Mouse (Mus musculus) kidney, embryonic 15.5 days (tissue): ENCODE measurements around the gene Gna12. TPM values are rescaled to one million over a fixed set of nuclear protein-coding genes. Genes with fewer than 3 reads are reported as not detected.

Experiments
- ATAC-seq: fragments of 200-750 bp; cut with Nextera tagmentation; replicated peaks from 2 replicates; pipeline ENCODE4 v1.8.0; 2017; ENCODE audit warnings: moderate TSS enrichment; ENCODE audit not compliant: low FRiP score
- H3K27ac ChIP-seq: fragments of 300-500 bp; sonication (generic); 2 replicates; pipeline ENCODE4 v1.5.1; 2015; ENCODE audit warnings: mild to moderate bottlenecking, inconsistent platforms
- H3K27me3 ChIP-seq: fragments of 300-500 bp; sonication (generic); 2 replicates; pipeline ENCODE4 v1.6.1; 2015; ENCODE audit warnings: inconsistent platforms
- H3K36me3 ChIP-seq: fragments of 300-500 bp; sonication (generic); 2 replicates; pipeline ENCODE4 v1.6.1; 2015; ENCODE audit warnings: inconsistent platforms
- H3K4me1 ChIP-seq: fragments of 300-500 bp; sonication (generic); 2 replicates; pipeline ENCODE4 v1.6.1; 2015; ENCODE audit warnings: inconsistent platforms
- H3K4me2 ChIP-seq: fragments of 300-500 bp; sonication (generic); 2 replicates; pipeline ENCODE4 v1.6.1; 2015; ENCODE audit warnings: moderate library complexity, mild to moderate bottlenecking, inconsistent platforms
- H3K4me3 ChIP-seq: fragments of 300-500 bp; sonication (generic); replicated peaks from 2 replicates; pipeline ENCODE4 v1.5.1; 2015; ENCODE audit warnings: mild to moderate bottlenecking, inconsistent platforms
- H3K9ac ChIP-seq: fragments of 300-500 bp; sonication (generic); 2 replicates; pipeline ENCODE4 v1.6.1; 2015; ENCODE audit warnings: mild to moderate bottlenecking, inconsistent platforms
- H3K9me3 ChIP-seq: fragments of 300-500 bp; sonication (generic); replicated peaks from 2 replicates; pipeline ENCODE4 v1.6.1; 2016; ENCODE audit warnings: inconsistent platforms
- WGBS: fragments of 180-500 bp; shearing (Covaris S2); methylation state at CpG from one replicate; pipeline ENCODE4 v1.1.7; 2015; ENCODE audit warnings: mixed read lengths; 5-methylcytosine and 5-hydroxymethylcytosine counted together
- polyA plus RNA-seq: library from polyadenylated mRNA; unstranded; fragments of >200 nt; fragmentation: Nextera tagmentation; extraction: Ambion mirVana; gene quantifications from 2 replicates; pipeline ENCODE4 v1.2.1, GENCODE M21; 2015

Gene Gna12
- polyA plus RNA-seq, 1 experiment from 2014 or later: 16.1 TPM

- H3K27ac ChIP-seq: no peak overlapping the region
- no peak for ATAC-seq
- H3K4me3 ChIP-seq: no peak overlapping the region
- no peaks in the 10 kb centered on the region for H3K9me3 ChIP-seq
- 98% methylated on average over 1 of the region's 1 CpGs for whole genome bisulfite sequencing
- H3K27me3 ChIP-seq: no peaks in the 10 kb centered on the region
- peaks cover 45% of the 10 kb centered on the region for H3K4me1 ChIP-seq
- H3K9ac ChIP-seq: no peak overlapping the region
- no peak overlapping the region for H3K4me2 ChIP-seq
- no peaks in the 10 kb centered on the region; the same call in 1 of the 2 replicates for H3K36me3 ChIP-seq
Measured at GRCm38 (mm10) chr5:140826118-140826517, 4.1 kb downstream of the Gna12 start.

DNA sequence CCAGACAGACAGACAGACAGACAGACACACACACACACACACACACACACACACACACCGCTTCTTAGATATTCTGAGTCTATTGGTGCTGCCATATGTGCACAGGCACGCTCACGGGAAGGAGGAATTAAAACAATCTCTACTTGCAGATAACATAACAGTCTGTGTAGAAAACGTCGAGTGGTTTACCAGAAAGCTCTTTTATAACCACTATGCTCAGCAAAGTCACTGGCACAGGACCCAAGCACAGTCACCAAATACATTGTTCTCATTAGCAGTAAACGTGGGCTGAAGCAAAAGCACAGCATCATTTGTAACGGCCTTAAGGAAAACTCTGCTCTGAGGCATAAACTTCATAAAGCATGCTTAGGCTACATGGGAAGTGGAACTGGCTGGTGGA, 6.1 kb downstream of the Gna12 start:
- Histone ChIP-seq H3K4me2 (no peak overlapping the region), H3K9ac (no peak overlapping the region), H3K27ac (no peak overlapping the region), H3K36me3 (no peaks in the 10 kb centered on the region; the same call in 1 of the 2 replicates), H3K27me3 (no peaks in the 10 kb centered on the region), H3K9me3 (no peaks in the 10 kb centered on the region), H3K4me1 (peaks cover 52% of the 10 kb centered on the region), H3K4me3 (no peak overlapping the region)
- ATAC-seq: no peak
- WGBS: 86% methylated on average over 7 of the region's 7 CpGs

DNA sequence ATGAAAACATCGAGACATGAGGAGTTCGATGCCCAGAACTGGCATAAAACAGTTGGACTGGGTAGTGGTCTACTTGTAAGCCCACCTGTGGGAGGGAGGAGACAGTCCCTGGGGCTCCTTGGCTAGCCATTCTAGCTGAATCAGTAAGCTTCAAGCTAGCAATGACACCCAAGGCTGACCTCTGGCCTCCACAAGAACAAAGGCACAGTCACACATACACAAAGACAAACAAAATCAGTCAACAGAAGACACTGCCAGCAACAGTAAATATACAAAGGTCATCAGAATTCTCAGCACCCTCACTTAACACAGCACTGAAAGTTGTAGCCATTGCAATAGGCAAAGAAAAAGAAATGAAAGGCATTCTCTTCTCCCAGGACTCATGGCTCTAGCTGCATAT, 6.8 kb downstream of the Gna12 start:
- no peak overlapping the region for H3K4me3 ChIP-seq
- H3K9me3 ChIP-seq: no peaks in the 10 kb centered on the region
- WGBS: 91% methylated on average over 2 of the region's 2 CpGs
- ATAC-seq: no peak
- H3K27ac ChIP-seq: no peak overlapping the region
- no peaks in the 10 kb centered on the region; the same call in 1 of the 2 replicates for H3K36me3 ChIP-seq
- no peak overlapping the region for H3K4me2 ChIP-seq
- H3K27me3 ChIP-seq: no peaks in the 10 kb centered on the region
- H3K4me1 ChIP-seq: peaks cover 52% of the 10 kb centered on the region
- H3K9ac ChIP-seq: no peak overlapping the region

- H3K4me2 ChIP-seq: no peak overlapping the region
- no peak overlapping the region for H3K4me3 ChIP-seq
- H3K27me3 ChIP-seq: no peaks in the 10 kb centered on the region
- no peak for ATAC-seq
- no peaks in the 10 kb centered on the region for H3K9me3 ChIP-seq
- 88% methylated on average over 4 of the region's 4 CpGs for WGBS
- no peak overlapping the region for H3K27ac ChIP-seq
- no peak overlapping the region for H3K9ac ChIP-seq
- peaks cover 3% of the 10 kb centered on the region for H3K36me3 ChIP-seq
- H3K4me1 ChIP-seq: peaks cover 41% of the 10 kb centered on the region
Measured at GRCm38 (mm10) chr5:140821951-140822350, 8.3 kb downstream of the Gna12 start.

- Histone ChIP-seq H3K36me3 (peaks cover 3% of the 10 kb centered on the region), H3K4me2 (no peak overlapping the region), H3K9me3 (no peaks in the 10 kb centered on the region), H3K9ac (no peak overlapping the region), H3K4me3 (no peak overlapping the region), H3K4me1 (peaks cover 52% of the 10 kb centered on the region), H3K27ac (no peak overlapping the region), H3K27me3 (no peaks in the 10 kb centered on the region)
- no peak for ATAC-seq
- 62% methylated on average over 4 of the region's 4 CpGs for WGBS
Measured at GRCm38 (mm10) chr5:140820539-140820938, 9.7 kb downstream of the Gna12 start.

DNA sequence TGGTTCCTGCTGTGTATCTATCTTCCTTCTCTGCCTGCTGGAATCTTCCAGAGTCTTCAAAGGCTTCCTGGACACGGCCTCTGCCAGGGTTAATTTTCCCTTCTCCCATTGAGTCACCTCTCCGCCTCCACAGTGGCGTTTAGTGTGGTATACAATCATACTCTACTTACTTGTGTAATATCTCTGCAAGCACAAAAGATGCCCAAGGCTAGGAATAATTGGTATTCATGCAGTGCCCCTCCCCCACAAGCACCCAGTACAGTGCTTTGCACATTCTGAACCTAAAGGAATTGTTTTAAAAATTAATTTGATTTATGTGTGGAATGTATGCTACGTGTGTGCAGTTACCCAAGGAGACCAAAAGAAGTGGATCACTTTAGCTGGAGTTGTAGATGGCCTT, 10.6 kb downstream of the Gna12 start:
- Histone ChIP-seq H3K9ac (no peak overlapping the region), H3K4me1 (peaks cover 61% of the 10 kb centered on the region), H3K9me3 (no peaks in the 10 kb centered on the region), H3K27ac (no peak overlapping the region), H3K36me3 (peaks cover 3% of the 10 kb centered on the region), H3K27me3 (no peaks in the 10 kb centered on the region), H3K4me3 (no peak overlapping the region), H3K4me2 (no peak overlapping the region)
- 63% methylated on average over 4 of the region's 4 CpGs for WGBS
- ATAC-seq: no peak

DNA sequence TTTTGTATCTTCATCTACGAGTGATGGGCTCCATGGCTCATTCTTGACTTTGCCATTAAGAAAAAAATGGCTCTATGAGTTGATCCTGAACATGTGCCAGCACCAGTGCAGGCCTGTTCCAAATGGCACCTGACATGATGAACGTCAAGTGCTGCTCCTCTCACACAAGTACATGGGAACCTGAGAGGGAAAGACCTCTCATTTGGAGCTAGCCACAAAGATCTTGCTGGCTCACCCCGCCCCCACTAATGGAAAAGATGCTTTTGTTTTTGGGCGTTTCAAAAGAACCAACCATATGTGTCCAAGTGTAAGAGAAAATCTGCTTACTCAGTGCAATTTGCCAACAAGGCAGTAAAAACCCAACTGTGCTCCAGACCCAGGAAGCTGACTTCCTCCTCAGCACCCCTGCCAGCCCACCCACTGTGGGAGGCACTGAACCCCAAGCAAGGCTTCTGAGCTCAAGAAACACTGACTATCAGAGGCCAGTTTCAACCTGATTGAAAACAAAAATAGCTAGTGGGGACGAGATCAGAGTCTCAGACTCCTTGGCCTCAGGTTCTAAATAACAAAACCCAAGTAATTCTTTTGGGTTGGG, 11.7 kb downstream of the Gna12 start:
- no peak overlapping the region for H3K4me3 ChIP-seq
- no peak overlapping the region for H3K4me2 ChIP-seq
- H3K27ac ChIP-seq: no peak overlapping the region
- WGBS: 73% methylated on average over 5 of the region's 5 CpGs
- no peaks in the 10 kb centered on the region for H3K27me3 ChIP-seq
- peaks cover 3% of the 10 kb centered on the region; the same call in 1 of the 2 replicates for H3K36me3 ChIP-seq
- ATAC-seq: no peak
- peaks cover 71% of the 10 kb centered on the region for H3K4me1 ChIP-seq
- H3K9me3 ChIP-seq: no peaks in the 10 kb centered on the region
- H3K9ac ChIP-seq: no peak overlapping the region

DNA sequence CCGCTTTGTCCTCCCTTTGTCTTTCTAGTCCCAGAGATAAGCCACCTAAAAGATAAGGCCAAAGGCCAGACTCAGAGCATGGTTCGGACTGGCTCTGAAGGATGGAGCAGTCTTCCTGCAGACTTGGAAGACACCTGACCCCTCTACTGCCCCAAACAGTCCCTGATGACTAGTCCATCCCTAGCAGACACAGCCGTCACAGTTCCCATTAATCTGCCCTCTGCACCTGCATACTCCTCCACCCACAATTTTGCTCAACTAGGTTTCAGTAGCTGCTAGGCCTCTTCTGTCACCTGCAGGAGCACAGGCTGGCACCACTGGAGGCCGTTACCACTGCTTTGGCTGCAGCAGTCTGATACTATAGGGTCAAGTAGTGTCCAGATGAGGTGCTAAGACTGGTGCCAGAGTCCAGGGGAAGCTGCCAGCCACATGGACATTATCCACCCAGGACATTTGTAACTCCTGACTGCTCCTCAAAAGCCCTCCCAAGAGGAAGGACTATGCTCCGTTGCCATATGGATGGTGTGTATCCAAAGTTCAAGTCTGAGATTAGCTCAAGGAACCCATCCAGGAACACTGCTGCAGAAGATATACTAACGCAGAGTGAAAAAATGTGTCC, 13.2 kb downstream of the Gna12 start:
- Histone ChIP-seq H3K9me3 (no peaks in the 10 kb centered on the region), H3K9ac (no peak overlapping the region), H3K27me3 (no peaks in the 10 kb centered on the region), H3K4me2 (no peak overlapping the region), H3K27ac (no peak overlapping the region), H3K4me1 (peaks cover 86% of the 10 kb centered on the region), H3K36me3 (peaks cover 3% of the 10 kb centered on the region; the same call in 1 of the 2 replicates), H3K4me3 (no peak overlapping the region)
- WGBS: 81% methylated on average over 6 of the region's 6 CpGs
- ATAC-seq: no peak

GRCm38 (mm10) chr5:140816008-140816407, 14.2 kb downstream of the Gna12 start:
- Histone ChIP-seq H3K4me1 (peaks cover 85% of the 10 kb centered on the region), H3K9ac (no peak overlapping the region), H3K9me3 (no peaks in the 10 kb centered on the region), H3K4me3 (no peak overlapping the region), H3K27ac (peak overlapping the region; percentile 81), H3K36me3 (peaks cover 3% of the 10 kb centered on the region; the same call in 1 of the 2 replicates), H3K27me3 (no peaks in the 10 kb centered on the region), H3K4me2 (no peak overlapping the region)
- ATAC-seq: no peak
- WGBS: 85% methylated on average over 3 of the region's 3 CpGs

GRCm38 (mm10) chr5:140815059-140815728, 15.0 kb downstream of the Gna12 start:
- Histone ChIP-seq H3K9ac (no peak overlapping the region), H3K4me2 (no peak overlapping the region), H3K4me1 (peaks cover 85% of the 10 kb centered on the region), H3K9me3 (no peaks in the 10 kb centered on the region), H3K27ac (peak overlapping the region; percentile 81), H3K36me3 (peaks cover 3% of the 10 kb centered on the region; the same call in 1 of the 2 replicates), H3K27me3 (no peaks in the 10 kb centered on the region), H3K4me3 (no peak overlapping the region)
- ATAC-seq: no peak; the same call in 1 of the 2 replicates
- WGBS: 24% methylated on average over 9 of the region's 9 CpGs

DNA sequence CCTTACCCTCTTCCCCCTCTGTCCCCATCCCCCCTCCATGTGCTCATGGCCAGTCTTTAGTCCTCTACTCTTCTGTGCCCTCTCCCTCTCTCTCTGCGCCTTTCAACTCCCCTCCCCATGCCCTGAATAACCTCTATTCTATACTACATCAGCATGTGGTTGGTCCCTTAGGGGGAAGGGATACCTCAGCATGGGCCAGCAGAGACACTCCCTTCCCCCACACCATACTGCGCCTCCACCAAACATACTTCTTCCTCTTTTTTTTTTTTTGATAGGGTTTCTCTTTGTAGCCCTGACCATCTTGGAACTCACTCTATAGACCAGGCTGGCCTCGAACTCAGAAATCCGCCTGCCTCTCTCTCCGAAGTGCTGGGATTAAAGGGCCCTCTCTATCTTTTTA, 15.8 kb downstream of the Gna12 start:
- Histone ChIP-seq H3K4me3 (no peak overlapping the region), H3K9ac (no peak overlapping the region), H3K27me3 (no peaks in the 10 kb centered on the region), H3K27ac (no peak overlapping the region; the same call in 1 of the 2 replicates), H3K9me3 (no peaks in the 10 kb centered on the region), H3K36me3 (peaks cover 3% of the 10 kb centered on the region; the same call in 1 of the 2 replicates), H3K4me1 (peaks cover 82% of the 10 kb centered on the region), H3K4me2 (no peak overlapping the region)
- WGBS: 85% methylated on average over 5 of the region's 5 CpGs
- no peak for ATAC-seq

- Histone ChIP-seq H3K9me3 (no peaks in the 10 kb centered on the region), H3K4me3 (no peak overlapping the region), H3K4me2 (0 out of 2 replicates have a peak overlapping the region, but pooled peaks have one; percentile 5), H3K9ac (no peak overlapping the region), H3K4me1 (peaks cover 81% of the 10 kb centered on the region), H3K27me3 (no peaks in the 10 kb centered on the region), H3K36me3 (no peaks in the 10 kb centered on the region), H3K27ac (peak overlapping the region; percentile 77)
- ATAC-seq: peak; percentile 41; the same call in 1 of the 2 replicates
- WGBS: 22% methylated on average over 4 of the region's 4 CpGs
Measured at GRCm38 (mm10) chr5:140812699-140813098, 17.5 kb downstream of the Gna12 start.
